Mouse (Mus musculus) CH12.LX (cell line): Measurements from ENCODE around the gene Thsd7b. TPM values are rescaled to one million over a fixed set of nuclear protein-coding genes. Genes with fewer than 3 reads are reported as not detected.

ENCODE experiments used
- DNase-seq: peaks from one replicate; pipeline ENCODE4 v3.0.0-alpha.2; 2013; ENCODE audit errors: extremely low read depth
- H3K27ac ChIP-seq: 2 replicates; pipeline ENCODE4 v1.5.1; 2012; ENCODE audit warnings: low read depth, mild to moderate bottlenecking, control low read depth, moderate library complexity; ENCODE audit not compliant: insufficient read depth
- H3K27me3 ChIP-seq: replicated peaks from 2 replicates; pipeline ENCODE3; 2012; ENCODE audit warnings: inconsistent platforms
- H3K36me3 ChIP-seq, 2 experiments: replicated peaks in 1 of 2; 2 replicates each; pipeline versions ENCODE3 to v1.6.1; 2012; ENCODE audit warnings: inconsistent platforms in 1 of 2, low read length in 1 of 2, mild to moderate bottlenecking in 1 of 2, mixed read lengths in 1 of 2, moderate library complexity in 1 of 2; ENCODE audit not compliant: control insufficient read depth in 1 of 2, insufficient read depth in 1 of 2
- H3K4me1 ChIP-seq, 2 experiments: 2 replicates each; pipeline ENCODE4 v1.6.1; 2012; ENCODE audit warnings: inconsistent platforms in 1 of 2, moderate library complexity in 1 of 2; ENCODE audit not compliant: insufficient read depth in 2 of 2, control insufficient read depth in 1 of 2
- H3K4me2 ChIP-seq: 2 replicates; pipeline ENCODE4 v1.6.1; 2012; ENCODE audit warnings: low read depth, mild to moderate bottlenecking, control low read depth; ENCODE audit not compliant: poor library complexity, insufficient read depth, severe bottlenecking
- H3K4me3 ChIP-seq, 3 experiments: fragments of 150-350 bp in 1 of 3; sonication (generic) in 1 of 3; replicated peaks in 1 of 3; 2 replicates each; pipeline versions ENCODE3 to v1.5.1; 2011 to 2012; ENCODE audit warnings: low read depth in 2 of 3, low read length in 2 of 3, mild to moderate bottlenecking in 2 of 3, moderate library complexity in 2 of 3, control low read depth in 1 of 3, improper control_type of control experiment in 1 of 3, inconsistent platforms in 1 of 3, mixed read lengths in 1 of 3; ENCODE audit not compliant: poor library complexity in 1 of 3
- H3K79me2 ChIP-seq: replicated peaks from 2 replicates; pipeline ENCODE4 v1.6.1; 2012; ENCODE audit warnings: mild to moderate bottlenecking, moderate library complexity; ENCODE audit not compliant: control insufficient read depth, poor library complexity, insufficient read depth, severe bottlenecking; ENCODE audit errors: extremely low read depth
- H3K9ac ChIP-seq: 2 replicates; pipeline ENCODE4 v1.6.1; 2012; ENCODE audit warnings: low read depth, mild to moderate bottlenecking, control low read depth, moderate library complexity; ENCODE audit not compliant: insufficient read depth
- H3K9me3 ChIP-seq: replicated peaks from 2 replicates; pipeline ENCODE3; 2012; ENCODE audit warnings: low read length, inconsistent platforms, mixed read lengths
- CHD2 ChIP-seq: IDR thresholded peaks from 2 replicates; pipeline ENCODE4 v1.6.1; 2011; ENCODE audit warnings: low read length, improper control_type of control experiment
- CTCF ChIP-seq, 2 experiments: IDR thresholded peaks in 1 of 2; conservative IDR thresholded peaks in 1 of 2; 2 replicates each; pipeline ENCODE4 v1.5.1; 2011 to 2012; ENCODE audit warnings: low read depth in 2 of 2, low read length in 2 of 2, improper control_type of control experiment in 1 of 2, inconsistent platforms in 1 of 2, mild to moderate bottlenecking in 1 of 2, moderate library complexity in 1 of 2
- IRF4 ChIP-seq: IDR thresholded peaks from 2 replicates; pipeline ENCODE4 v1.6.1; 2014; ENCODE audit warnings: low read depth, mild to moderate bottlenecking, inconsistent platforms, low read length, improper control_type of control experiment
- MAX ChIP-seq: IDR thresholded peaks from 2 replicates; pipeline ENCODE4 v1.6.1; 2011; ENCODE audit warnings: low read length, improper control_type of control experiment
- MYC ChIP-seq: IDR thresholded peaks from 2 replicates; pipeline ENCODE4 v1.6.1; 2011; ENCODE audit warnings: low read depth, mild to moderate bottlenecking, improper control_type of control experiment, low read length
- NELFE ChIP-seq: IDR thresholded peaks from 2 replicates; pipeline ENCODE4 v1.6.1; 2011; ENCODE audit warnings: low read depth, low read length, improper control_type of control experiment
- NRF1 ChIP-seq: IDR thresholded peaks from 2 replicates; pipeline ENCODE4 v1.6.1; 2014; ENCODE audit warnings: low read depth, mild to moderate bottlenecking, inconsistent platforms, low read length, improper control_type of control experiment, moderate library complexity
- POLR2A ChIP-seq: IDR thresholded peaks from 2 replicates; pipeline ENCODE4 v1.6.1; 2011; ENCODE audit warnings: low read depth, mild to moderate bottlenecking, improper control_type of control experiment, low read length
- RAD21 ChIP-seq: IDR thresholded peaks from 2 replicates; pipeline ENCODE4 v1.6.1; 2011; ENCODE audit warnings: low read depth, mild to moderate bottlenecking, low read length, improper control_type of control experiment, moderate library complexity
- SIN3A ChIP-seq: IDR thresholded peaks from 2 replicates; pipeline ENCODE4 v1.6.1; 2012; ENCODE audit warnings: low read length, improper control_type of control experiment, inconsistent platforms
- SMC3 ChIP-seq: IDR thresholded peaks from 2 replicates; pipeline ENCODE4 v1.6.1; 2011; ENCODE audit warnings: low read depth, low read length, improper control_type of control experiment
- UBTF ChIP-seq: IDR thresholded peaks from 2 replicates; pipeline ENCODE4 v1.6.1; 2012; ENCODE audit warnings: low read depth, mild to moderate bottlenecking, inconsistent platforms, low read length, improper control_type of control experiment, moderate library complexity
- USF1 ChIP-seq: IDR thresholded peaks from 2 replicates; pipeline ENCODE4 v1.6.1; 2014; ENCODE audit warnings: low read depth, mild to moderate bottlenecking, inconsistent platforms, low read length, improper control_type of control experiment
- dilution Hi-C: fragments of 300-500 bp; cut with MboI; formaldehyde crosslinking; loops from 2 replicates; pipeline ENCODE4 v1.14.3; 2020; ENCODE audit warnings: low sequenced_read_pairs; ENCODE audit not compliant: extremely low pct_unique_long_range_greater_than_20kb, extremely low pct_ligation_motif_present
- in situ Hi-C: fragments of 300-500 bp; cut with MboI; formaldehyde crosslinking; loops from 3 replicates; pipeline ENCODE4 v1.14.3; 2019; ENCODE audit warnings: low sequenced_read_pairs, low pct_ligation_motif_present, low pct_unique_long_range_greater_than_20kb, mixed read lengths
- polyA plus RNA-seq: library from polyadenylated mRNA; unstranded; fragments of >175 nt; gene quantifications from 2 replicates; pipeline ENCODE4 v1.2.1, GENCODE M21; 2012; ENCODE audit warnings: low read depth; ENCODE audit not compliant: insufficient read length
- total RNA-seq, 2 experiments: library from RNA; depleted of rRNA; stranded (reverse); fragments of 300-350 nt in 1 of 2; fragments of >200 nt in 1 of 2; gene quantifications; 2 replicates each; pipeline ENCODE4 v1.2.3; 2012 to 2014

Gene Thsd7b
- total and polyA plus RNA-seq, 3 experiments, result not detected

DNA sequence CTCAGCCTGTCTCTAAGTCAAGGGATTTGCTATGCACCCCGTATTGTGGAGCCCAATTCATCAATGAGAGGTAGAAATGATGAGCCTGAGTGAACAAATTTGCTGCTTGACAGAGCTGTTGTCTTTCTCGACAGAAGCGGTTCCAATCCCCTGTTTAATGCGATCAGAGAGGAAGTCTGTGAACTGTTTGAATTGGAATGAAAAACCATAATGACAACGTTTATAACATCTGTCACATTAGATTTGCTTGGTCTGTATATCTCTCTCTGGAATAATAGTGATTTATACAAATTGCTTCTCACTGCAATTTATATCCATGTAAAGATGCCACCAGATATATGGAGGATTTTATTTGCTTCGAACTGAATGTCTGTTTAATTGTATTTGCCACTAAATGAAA, 988.9 kb downstream of the Thsd7b start:
- no peaks in the 10 kb centered on the region for H3K27me3 ChIP-seq
- TF ChIP-seq SIN3A (no peak), MYC (no peak), SMC3 (no peak), POLR2A (no peak), IRF4 (no peak), NELFE (no peak), NRF1 (no peak), CHD2 (no peak), RAD21 (no peak), USF1 (no peak), CTCF (conservative IDR thresholded peaks at IDR 0.05 in 1 of 2, IDR thresholded peaks at IDR 0.05 in 1 of 2; ENCODE audit: low read depth in 2 of 2, low read length in 2 of 2) (no peak), MAX (no peak), UBTF (no peak)
- H3K27ac ChIP-seq, result no peak overlapping the region
- H3K4me1 ChIP-seq, result no peaks in the 10 kb centered on the region
- no peak overlapping the region for H3K4me3 ChIP-seq
- dilution Hi-C loops, result no loop called here
- in situ Hi-C loops, result no loop called here
- no peak overlapping the region for H3K4me2 ChIP-seq
- H3K79me2 ChIP-seq, result no peaks in the 10 kb centered on the region
- DNase-seq, result no peak
- no peaks in the 10 kb centered on the region for H3K36me3 ChIP-seq
- H3K9ac ChIP-seq, result no peak overlapping the region
- H3K9me3 ChIP-seq, result no peaks in the 10 kb centered on the region
